Mouse (Mus musculus) hindbrain, embryonic 14.5 days (tissue): ENCODE results near the gene Tecpr2. TPM values are rescaled to one million over a fixed set of nuclear protein-coding genes. Genes with fewer than 3 reads are reported as not detected.

Experiments
- ATAC-seq: fragments of 200-750 bp; cut with Nextera tagmentation; 2 replicates; pipeline ENCODE4 v1.8.0; 2017; ENCODE audit warnings: moderate number of reproducible peaks, mild to moderate bottlenecking, moderate TSS enrichment, moderate library complexity; ENCODE audit not compliant: low FRiP score
- DNase-seq: peaks from one replicate; pipeline ENCODE4 v3.0.0-alpha.2; 2015; ENCODE audit warnings: low spot score
- H3K27ac ChIP-seq: fragments of 300-500 bp; sonication (generic); 2 replicates; pipeline ENCODE4 v1.5.1; 2014; ENCODE audit warnings: mild to moderate bottlenecking, moderate library complexity
- H3K27me3 ChIP-seq: fragments of 300-500 bp; sonication (generic); 2 replicates; pipeline ENCODE4 v1.6.1; 2014; ENCODE audit warnings: mild to moderate bottlenecking, low read length, mixed read lengths; ENCODE audit not compliant: control insufficient read depth, insufficient read depth
- H3K36me3 ChIP-seq: fragments of 300-500 bp; sonication (generic); replicated peaks from 2 replicates; pipeline ENCODE4 v1.6.1; 2014; ENCODE audit not compliant: control insufficient read depth, insufficient read depth
- H3K4me1 ChIP-seq: fragments of 300-500 bp; sonication (generic); replicated peaks from 2 replicates; pipeline ENCODE4 v1.6.1; 2014; ENCODE audit warnings: antibody characterized with exemption, low read length, mixed read lengths; ENCODE audit not compliant: control insufficient read depth, insufficient read depth
- H3K4me2 ChIP-seq: fragments of 300-500 bp; sonication (generic); replicated peaks from 2 replicates; pipeline ENCODE4 v1.6.1; 2014; ENCODE audit warnings: mild to moderate bottlenecking, moderate library complexity
- H3K4me3 ChIP-seq: fragments of 300-500 bp; sonication (generic); replicated peaks from 2 replicates; pipeline ENCODE4 v1.5.1; 2014; ENCODE audit warnings: mild to moderate bottlenecking, low read length
- H3K9ac ChIP-seq: fragments of 300-500 bp; sonication (generic); 2 replicates; pipeline ENCODE4 v1.6.1; 2014
- H3K9me3 ChIP-seq: fragments of 300-500 bp; sonication (generic); 2 replicates; pipeline ENCODE4 v1.6.1; 2016; ENCODE audit warnings: low read length; ENCODE audit not compliant: control insufficient read depth
- WGBS: fragments of 180-500 bp; shearing (Covaris S2); extraction: QIAGEN DNeasy Blood & Tissue Kit; methylation state at CpG from one replicate; pipeline ENCODE4 v1.1.7; 2014; 5-methylcytosine and 5-hydroxymethylcytosine counted together
- polyA plus RNA-seq: library from polyadenylated mRNA; unstranded; fragments of >200 nt; fragmentation: Nextera tagmentation; extraction: Ambion mirVana; gene quantifications from 2 replicates; pipeline ENCODE4 v1.2.1, GENCODE M21; 2014

Gene Tecpr2
- polyA plus RNA-seq, 1 experiment from 2014 or later = 6.6 TPM

DNA sequence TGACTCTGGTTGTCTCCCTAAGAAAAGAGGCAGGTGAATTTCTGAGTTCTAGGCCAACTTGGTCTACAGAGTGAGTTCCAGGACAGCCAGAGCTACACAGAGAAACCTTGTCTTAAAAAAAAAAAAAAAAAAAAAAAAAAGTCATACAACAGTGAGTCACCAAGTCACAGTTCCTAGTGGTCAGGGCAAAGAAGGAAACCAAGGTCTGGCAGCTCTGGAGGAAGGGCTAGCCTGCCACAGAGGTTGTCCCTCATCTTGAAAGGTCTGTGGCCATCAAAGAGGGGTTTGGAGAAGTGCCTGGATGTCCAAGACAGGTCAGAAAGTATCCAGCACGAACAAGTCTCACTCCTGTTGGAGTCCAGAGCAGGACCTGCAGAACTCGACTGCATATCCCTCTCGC is 127.7 kb downstream of the Tecpr2 start:
- no peaks in the 10 kb centered on the region for H3K9me3 ChIP-seq
- no peak overlapping the region for H3K9ac ChIP-seq
- no peak overlapping the region for H3K4me3 ChIP-seq
- no peak overlapping the region for H3K27ac ChIP-seq
- DNase-seq (no peak), ATAC-seq (no peak)
- no peaks in the 10 kb centered on the region for H3K36me3 ChIP-seq
- H3K4me1 ChIP-seq = no peaks in the 10 kb centered on the region
- H3K27me3 ChIP-seq = no peaks in the 10 kb centered on the region
- 87% methylated on average over 3 of the region's 3 CpGs for WGBS
- H3K4me2 ChIP-seq = no peak overlapping the region

GRCm38 (mm10) chr12:111018068-111018467 is 129.0 kb downstream of the Tecpr2 start:
- H3K9ac ChIP-seq = no peak overlapping the region
- WGBS = 94% methylated on average over 11 of the region's 11 CpGs
- no peak overlapping the region for H3K4me3 ChIP-seq
- DNase-seq (no peak), ATAC-seq (no peak)
- H3K36me3 ChIP-seq = no peaks in the 10 kb centered on the region
- no peaks in the 10 kb centered on the region for H3K27me3 ChIP-seq
- no peak overlapping the region for H3K4me2 ChIP-seq
- no peaks in the 10 kb centered on the region for H3K4me1 ChIP-seq
- no peaks in the 10 kb centered on the region for H3K9me3 ChIP-seq
- H3K27ac ChIP-seq = no peak overlapping the region

DNA sequence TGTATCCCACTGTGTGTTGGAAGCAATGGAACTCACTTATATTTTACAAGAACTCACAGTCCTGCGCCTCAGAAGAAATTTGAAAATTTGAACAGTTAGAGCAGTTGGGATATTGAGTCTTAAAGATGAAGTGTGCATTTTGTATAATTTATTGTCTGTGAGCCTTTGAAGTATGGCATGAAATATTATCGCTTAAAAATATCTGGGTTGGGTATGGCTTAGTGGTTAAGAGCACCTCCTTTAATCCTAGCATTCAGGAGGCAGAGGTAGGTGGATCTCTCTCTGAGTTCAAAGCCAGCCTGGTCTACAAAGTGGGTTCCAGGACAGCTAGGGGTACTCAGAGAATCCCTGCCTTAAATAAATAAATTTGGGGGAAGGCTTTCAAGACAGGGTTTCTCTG is 130.0 kb downstream of the Tecpr2 start:
- H3K4me3 ChIP-seq = no peak overlapping the region

GRCm38 (mm10) chr12:111021138-111021537 is 132.1 kb downstream of the Tecpr2 start:
- 29% methylated on average over 1 of the region's 1 CpGs for WGBS
- no peaks in the 10 kb centered on the region for H3K4me1 ChIP-seq
- DNase-seq = no peak
- H3K4me2 ChIP-seq = no peak overlapping the region
- no peaks in the 10 kb centered on the region for H3K27me3 ChIP-seq
- no peak overlapping the region for H3K27ac ChIP-seq
- no peak overlapping the region for H3K9ac ChIP-seq
- H3K9me3 ChIP-seq = no peaks in the 10 kb centered on the region
- no peak for ATAC-seq
- no peaks in the 10 kb centered on the region for H3K36me3 ChIP-seq
- no peak overlapping the region for H3K4me3 ChIP-seq

More for the DNA sequence above, 130.0 kb downstream of the Tecpr2 start:
- WGBS = 90% methylated on average over 2 of the region's 2 CpGs
- ATAC-seq (no peak), DNase-seq (no peak)
- Histone ChIP-seq H3K9me3 (no peaks in the 10 kb centered on the region), H3K27ac (no peak overlapping the region), H3K4me1 (no peaks in the 10 kb centered on the region), H3K9ac (no peak overlapping the region), H3K27me3 (no peaks in the 10 kb centered on the region), H3K36me3 (no peaks in the 10 kb centered on the region), H3K4me2 (no peak overlapping the region)

GRCm38 (mm10) chr12:111021577-111021976 is 132.5 kb downstream of the Tecpr2 start:
- Histone ChIP-seq H3K4me3 (no peak overlapping the region), H3K27me3 (no peaks in the 10 kb centered on the region), H3K9ac (no peak overlapping the region), H3K4me2 (no peak overlapping the region), H3K27ac (no peak overlapping the region), H3K4me1 (no peaks in the 10 kb centered on the region), H3K36me3 (no peaks in the 10 kb centered on the region), H3K9me3 (no peaks in the 10 kb centered on the region)
- ATAC-seq = no peak
- DNase-seq = no peak
- WGBS = 69% methylated on average over 3 of the region's 3 CpGs

Other genes starting within 250 kb of the Tecpr2 start
- 0.28 and 0.37 TPM in 2 replicates for gene 1700001K19Rik, start 206.6 kb upstream of the Tecpr2 start, polyA plus RNA-seq
- gene Hsp90aa1, start 186.5 kb upstream of the Tecpr2 start, polyA plus RNA-seq = 1,388 and 1,430 TPM in 2 replicates
- 21.8 and 26.6 TPM in 2 replicates for gene Wdr20, start 151.3 kb upstream of the Tecpr2 start, polyA plus RNA-seq
- gene Mok, start 48.3 kb upstream of the Tecpr2 start, polyA plus RNA-seq = 14.3 and 17.5 TPM in 2 replicates
- 2.8 and 3.8 TPM in 2 replicates for gene Zfp839, start 39.0 kb upstream of the Tecpr2 start, polyA plus RNA-seq
- gene Cinp, start 119 bp upstream of the Tecpr2 start, polyA plus RNA-seq = 86.2 and 88.0 TPM in 2 replicates
- 7.1 and 10.2 TPM in 2 replicates for gene Ankrd9, start 89.8 kb downstream of the Tecpr2 start, polyA plus RNA-seq
- gene Rcor1, start 150.1 kb downstream of the Tecpr2 start, polyA plus RNA-seq = 6.6 and 6.8 TPM in 2 replicates